Mouse (Mus musculus) heart, postnatal 10 days (tissue): Measurements from ENCODE around the gene Pla2g15. TPM values are rescaled to one million over a fixed set of nuclear protein-coding genes. Genes with fewer than 3 reads are reported as not detected.

Source experiments
- DNase-seq, 2 experiments: peaks; one replicate each; pipeline ENCODE4 v3.0.0; 2021
- intact Hi-C: fragments of 180-260 bp; cut with DNase I; formaldehyde crosslinking; loops from one replicate; pipeline ENCODE4 v1.15.1; 2025
- total RNA-seq, 2 experiments: library from RNA; stranded (reverse); gene quantifications; 2 replicates each; pipeline ENCODE4 v1.2.3; 2021

The Pla2g15 gene
- total RNA-seq, 2 experiments from 2014 or later, result 6.9 to 8.0 TPM

GRCm38 (mm10) chr8:106213959-106214358 lies 63.8 kb downstream of the Pla2g15 start:
- no peak for DNase-seq
- intact Hi-C loops, result loop anchor here (5.0 kb wide), 1 partner anchor 188 kb away; no protein-coding TSS in a partner anchor

Other genes starting within 250 kb of the Pla2g15 start
- 10 to 100 TPM; 20.9 to 22.5 TPM for gene Pskh1, start 250.0 kb upstream of the Pla2g15 start, total RNA-seq
- gene Ctrl, start 216.5 kb upstream of the Pla2g15 start, total RNA-seq, result under 1 TPM; 0.35 to 0.48 TPM
- 10 to 100 TPM; 81.1 to 88.5 TPM for gene Psmb10, start 212.0 kb upstream of the Pla2g15 start, total RNA-seq
- under 1 TPM; 0.64 to 0.77 TPM for gene Lcat, start 207.0 kb upstream of the Pla2g15 start, total RNA-seq
- 10 to 100 TPM; 59.1 to 70.0 TPM for gene Slc12a4, start 184.3 kb upstream of the Pla2g15 start, total RNA-seq
- gene Dpep3, start 171.0 kb upstream of the Pla2g15 start, total RNA-seq, result not detected
- gene Dus2, start 159.1 kb upstream of the Pla2g15 start, total RNA-seq, result 1 to 10 TPM; 8.4 to 8.5 TPM
- gene Dpep2nb, start 144.4 kb upstream of the Pla2g15 start, total RNA-seq, result not detected
- gene Ddx28, start 138.5 kb upstream of the Pla2g15 start, total RNA-seq, result 10 to 100 TPM in 1 of 2 experiments, 1 to 10 TPM in 1; 9.5 to 10.5 TPM
- 10 to 100 TPM; 26.5 to 27.3 TPM for gene Nfatc3, start 91.6 kb upstream of the Pla2g15 start, total RNA-seq
- gene Esrp2, start 13.4 kb upstream of the Pla2g15 start, total RNA-seq, result 1 to 10 TPM in 1 of 2 experiments, under 1 TPM in 1; 0.64 to 1.2 TPM
- 10 to 100 TPM; 17.8 to 20.3 TPM for gene Slc7a6, start 18.5 kb downstream of the Pla2g15 start, total RNA-seq
- 10 to 100 TPM; 15.2 to 15.8 TPM for gene Slc7a6os, start 60.5 kb downstream of the Pla2g15 start, total RNA-seq
- gene Prmt7, start 60.5 kb downstream of the Pla2g15 start, total RNA-seq, result 10 to 100 TPM; 21.6 to 24.0 TPM
- 1 to 10 TPM; 4.8 to 5.0 TPM for gene Smpd3, start 187.6 kb downstream of the Pla2g15 start, total RNA-seq